Mouse (Mus musculus): Measurements from ENCODE around the gene Fcgr3. TPM values are rescaled to one million over a fixed set of nuclear protein-coding genes. Genes with fewer than 3 reads are reported as not detected.

The Fcgr3 gene
- 2.1 TPM for polyA plus RNA-seq (2017; shearing (Covaris generic))

GRCm38 (mm10) chr1:171064491-171065242 lies at the start of gene Fcgr3:
Gene Fcgr3, minus strand, starts transcription at chr1:171064935.

GRCm38 (mm10) chr1:171113873-171114299 lies 49.2 kb upstream of the Fcgr3 start, which contains the start of gene Cfap126:
Gene Cfap126, plus strand, starts transcription at chr1:171113918.

GRCm38 (mm10) chr1:171018737-171019136 lies 46.0 kb downstream of the Fcgr3 start, which contains the start of gene Fcgr4:
Gene Fcgr4, plus strand, starts transcription at chr1:171018920.

Other genes starting within 250 kb of the Fcgr3 start
- gene Atf6, start 197.2 kb downstream of the Fcgr3 start, polyA plus RNA-seq (2017; shearing (Covaris generic)): 13.2 TPM
- not detected for gene Gm26620, start 179.9 kb downstream of the Fcgr3 start, polyA plus RNA-seq (2017; shearing (Covaris generic))
- 39.9 TPM for gene Dusp12, start 179.4 kb downstream of the Fcgr3 start, polyA plus RNA-seq (2017; shearing (Covaris generic))
- not detected for gene Fcrlb, start 152.0 kb downstream of the Fcgr3 start, polyA plus RNA-seq (2017; shearing (Covaris generic))
- gene Fcrla, start 137.4 kb downstream of the Fcgr3 start, polyA plus RNA-seq (2017; shearing (Covaris generic)): 1.8 TPM
- gene Fcgr2b, start 88.4 kb downstream of the Fcgr3 start, polyA plus RNA-seq (2017; shearing (Covaris generic)): 1.5 TPM
- gene Fcgr4, start 46.0 kb downstream of the Fcgr3 start, polyA plus RNA-seq (2017; shearing (Covaris generic)): 0.85 TPM
- 2.4 TPM for gene Cfap126, start 49.0 kb upstream of the Fcgr3 start, polyA plus RNA-seq (2017; shearing (Covaris generic))
- gene Sdhc, start 85.7 kb upstream of the Fcgr3 start, polyA plus RNA-seq (2017; shearing (Covaris generic)): 161 TPM
- gene Mpz, start 85.8 kb upstream of the Fcgr3 start, polyA plus RNA-seq (2017; shearing (Covaris generic)): not detected
- gene Pcp4l1, start 131.3 kb upstream of the Fcgr3 start, polyA plus RNA-seq (2017; shearing (Covaris generic)): not detected
- 0.15 TPM for gene Nr1i3, start 149.0 kb upstream of the Fcgr3 start, polyA plus RNA-seq (2017; shearing (Covaris generic))
- 40.9 TPM for gene Tomm40l, start 157.6 kb upstream of the Fcgr3 start, polyA plus RNA-seq (2017; shearing (Covaris generic))
- gene Apoa2, start 160.1 kb upstream of the Fcgr3 start, polyA plus RNA-seq (2017; shearing (Covaris generic)): 0.79 TPM
- gene Fcer1g, start 169.4 kb upstream of the Fcgr3 start, polyA plus RNA-seq (2017; shearing (Covaris generic)): 15.8 TPM
- gene Adamts4, start 185.5 kb upstream of the Fcgr3 start, polyA plus RNA-seq (2017; shearing (Covaris generic)): not detected
- gene Ndufs2, start 186.5 kb upstream of the Fcgr3 start, polyA plus RNA-seq (2017; shearing (Covaris generic)): 200 TPM
- 50.4 TPM for gene B4galt3, start 205.4 kb upstream of the Fcgr3 start, polyA plus RNA-seq (2017; shearing (Covaris generic))
- 92.4 TPM for gene Ppox, start 216.3 kb upstream of the Fcgr3 start, polyA plus RNA-seq (2017; shearing (Covaris generic))
- gene Usp21, start 223.1 kb upstream of the Fcgr3 start, polyA plus RNA-seq (2017; shearing (Covaris generic)): 69.0 TPM
- gene Ufc1, start 230.1 kb upstream of the Fcgr3 start, polyA plus RNA-seq (2017; shearing (Covaris generic)): 61.0 TPM